Mouse (Mus musculus) T-helper 1 cell (primary cell): ENCODE measurements at regions not wholly inside any gene's neighbourhood (a gene's known extent, or its start where the extent isn't known, plus 50 kb on each side); places are given as distances from the start of the nearest gene placed in this dataset.

Experiments used
- in situ Hi-C: fragments of 300-600 bp; cut with MboI, MseI; formaldehyde crosslinking; loops from one replicate; pipeline ENCODE4 v1.15.1; 2025; ENCODE audit warnings: high pct_unique_total_duplicates

GRCm38 (mm10) chr12:109881108-109881507 lies 281.0 kb upstream of the Rtl1 start:
- in situ Hi-C loops, result no loop called here

GRCm38 (mm10) chr12:109891206-109891605 lies 291.1 kb upstream of the Rtl1 start:
- in situ Hi-C loops, result no loop called here

- in situ Hi-C loops, result no loop called here
These were observed 292.7 kb upstream of the Rtl1 start for GRCm38 (mm10) chr12:109892834-109893233.

DNA sequence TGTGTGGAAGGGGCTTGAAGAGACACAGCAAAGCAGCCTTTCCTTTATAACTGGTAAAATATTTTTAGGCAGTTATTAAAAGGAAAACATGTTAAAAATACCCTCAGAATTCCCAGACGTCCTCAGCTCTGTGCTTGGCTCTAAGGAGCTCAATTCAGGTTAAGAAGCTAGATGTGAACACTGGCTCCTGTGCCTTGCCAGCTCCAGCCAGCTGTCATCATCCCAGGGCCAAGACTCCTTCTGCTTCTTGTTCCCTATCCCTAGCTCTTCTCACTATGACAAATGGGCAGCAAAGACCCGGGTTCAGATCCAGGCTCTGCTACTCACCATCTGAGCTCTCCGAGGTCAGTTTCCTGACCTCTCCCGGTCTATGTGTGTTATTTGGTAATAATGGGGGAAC lies 293.5 kb upstream of the Rtl1 start:
- in situ Hi-C loops, result no loop called here

- in situ Hi-C loops, result no loop called here
These were observed 295.3 kb upstream of the Rtl1 start for GRCm38 (mm10) chr12:109895389-109895788.

GRCm38 (mm10) chr12:109896397-109896796 lies 296.3 kb upstream of the Rtl1 start:
- in situ Hi-C loops, result no loop called here

DNA sequence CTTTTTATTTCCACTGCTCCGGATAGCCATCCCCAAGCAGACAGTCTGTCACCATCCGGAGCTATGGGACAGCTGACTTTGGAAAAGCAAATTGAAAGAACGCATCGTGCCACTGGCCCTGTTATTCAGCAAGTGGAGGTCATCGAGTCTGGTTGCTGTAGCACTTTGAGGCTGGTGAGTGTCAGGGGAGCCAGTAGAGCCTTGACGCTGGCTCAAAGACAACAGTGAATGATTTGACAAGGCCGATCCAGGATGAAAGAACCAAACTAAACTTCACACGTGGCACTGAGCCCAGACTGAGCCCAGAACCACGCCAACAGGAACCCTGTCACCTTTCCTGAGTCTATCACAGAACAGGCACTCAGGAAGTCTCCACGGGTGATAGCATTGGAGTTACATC lies 296.8 kb upstream of the Rtl1 start:
- in situ Hi-C loops, result no loop called here

GRCm38 (mm10) chr12:109897861-109898385 lies 297.8 kb upstream of the Rtl1 start:
- in situ Hi-C loops, result no loop called here

- in situ Hi-C loops, result no loop called here
These were observed 299.3 kb upstream of the Rtl1 start for GRCm38 (mm10) chr12:109899420-109899819.

GRCm38 (mm10) chr12:109910966-109911495 lies 310.9 kb upstream of the Rtl1 start:
- in situ Hi-C loops, result no loop called here

DNA sequence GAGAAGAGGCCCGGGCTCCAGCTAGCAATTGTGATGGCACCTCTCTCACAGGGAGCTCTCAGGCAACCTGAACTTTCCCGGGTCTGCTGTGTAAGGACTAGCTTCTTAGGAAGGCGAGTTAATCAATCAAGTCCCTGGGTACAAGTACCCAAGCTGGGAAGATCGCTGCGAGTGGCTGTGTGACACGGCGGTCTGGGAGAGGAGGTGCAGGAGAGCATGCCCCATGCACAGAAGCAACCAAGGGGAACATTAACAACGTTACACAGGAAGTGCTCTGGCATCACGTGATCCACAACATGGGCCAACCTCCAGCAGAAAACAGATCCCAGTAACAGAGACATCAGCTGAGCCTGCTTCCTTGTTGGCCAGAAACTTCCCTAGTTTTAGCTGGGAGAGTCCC lies 311.4 kb upstream of the Rtl1 start:
- in situ Hi-C loops, result no loop called here

DNA sequence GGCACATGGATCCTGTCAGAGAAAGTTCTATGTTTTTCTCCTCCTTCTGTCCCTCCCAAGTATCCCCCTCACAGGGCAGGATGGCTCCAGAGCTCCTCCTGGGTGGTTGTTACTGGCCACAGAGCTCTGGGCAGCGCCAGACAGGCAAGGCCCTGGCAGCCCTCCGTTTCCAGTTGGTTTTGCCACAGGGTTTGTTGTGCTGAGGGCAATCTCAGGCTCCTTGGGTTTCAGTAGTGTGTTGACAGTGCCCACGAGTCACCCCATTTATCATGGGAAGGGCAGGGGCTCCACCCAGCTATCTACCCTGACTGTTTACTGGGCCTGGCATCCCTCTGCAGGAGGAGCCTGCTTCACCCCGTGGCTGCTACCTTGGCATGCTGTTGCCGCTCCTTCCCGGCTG lies 317.6 kb upstream of the Rtl1 start:
- in situ Hi-C loops, result no loop called here

- in situ Hi-C loops, result no loop called here
These were observed 318.8 kb upstream of the Rtl1 start for GRCm38 (mm10) chr12:109918901-109919300.

DNA sequence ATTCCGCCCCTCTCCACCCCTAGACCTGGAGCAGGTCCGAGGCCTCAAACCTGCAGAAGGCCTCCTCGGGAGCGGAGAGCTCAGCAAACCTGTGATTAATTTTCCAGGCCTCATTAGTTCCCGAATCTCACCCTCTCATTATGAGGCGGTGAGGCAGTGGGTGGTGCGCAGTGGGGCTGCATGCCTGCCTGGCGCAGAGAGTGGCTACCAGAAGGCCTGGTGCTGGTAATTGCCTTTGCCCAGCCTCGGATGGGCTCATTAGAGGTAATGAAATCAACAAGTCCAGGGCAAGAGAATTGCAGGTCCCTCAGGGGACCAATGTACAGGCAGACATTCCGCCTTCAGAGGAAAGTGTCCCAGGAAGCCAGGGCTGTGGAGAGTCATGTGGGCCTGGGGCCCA lies 322.0 kb upstream of the Rtl1 start:
- in situ Hi-C loops, result no loop called here

DNA sequence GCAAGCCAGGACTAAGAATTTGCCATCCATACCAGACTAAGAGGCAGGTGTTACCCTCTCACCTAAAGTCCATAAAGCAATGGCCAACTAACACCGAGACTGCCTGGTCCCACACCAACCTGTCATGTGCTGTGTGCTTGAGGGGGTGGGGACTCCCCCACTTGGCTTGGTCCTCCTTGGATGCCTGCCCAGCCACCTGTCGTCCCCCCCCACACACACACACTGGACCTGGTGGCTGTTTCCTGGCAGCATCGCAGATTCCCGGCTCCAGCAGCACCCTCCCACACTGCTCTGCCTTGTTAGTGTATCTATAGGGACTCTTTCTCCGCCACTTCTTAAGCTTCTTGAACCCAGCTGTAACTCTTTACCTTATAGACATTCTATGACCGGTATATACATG lies 325.7 kb upstream of the Rtl1 start:
- in situ Hi-C loops, result no loop called here

GRCm38 (mm10) chr12:109926643-109927042 lies 326.5 kb upstream of the Rtl1 start:
- in situ Hi-C loops, result no loop called here

DNA sequence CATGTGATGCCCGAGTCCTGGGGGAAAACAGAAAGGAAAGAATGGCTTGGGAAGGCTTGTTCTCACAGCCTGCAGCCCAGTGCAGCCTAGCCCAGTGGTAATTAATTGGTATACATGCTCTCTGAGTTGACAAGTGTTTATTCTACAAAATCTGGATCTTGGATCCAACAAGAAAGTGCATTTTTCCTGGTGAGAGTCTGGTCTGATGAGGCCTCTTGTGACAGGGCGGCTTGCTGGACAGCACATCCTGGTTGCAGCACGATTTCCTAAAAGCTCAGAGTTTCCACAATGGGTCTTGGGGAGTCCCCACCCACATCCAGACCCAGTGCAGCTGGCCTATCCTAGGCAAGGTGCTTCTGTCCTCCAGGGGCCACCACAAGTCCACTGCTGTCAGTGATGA lies 332.7 kb upstream of the Dio3 start:
- in situ Hi-C loops, result no loop called here

GRCm38 (mm10) chr12:109946936-109947335 lies 331.9 kb upstream of the Dio3 start:
- in situ Hi-C loops, result no loop called here

GRCm38 (mm10) chr12:109947886-109948433 lies 330.9 kb upstream of the Dio3 start:
- in situ Hi-C loops, result no loop called here

DNA sequence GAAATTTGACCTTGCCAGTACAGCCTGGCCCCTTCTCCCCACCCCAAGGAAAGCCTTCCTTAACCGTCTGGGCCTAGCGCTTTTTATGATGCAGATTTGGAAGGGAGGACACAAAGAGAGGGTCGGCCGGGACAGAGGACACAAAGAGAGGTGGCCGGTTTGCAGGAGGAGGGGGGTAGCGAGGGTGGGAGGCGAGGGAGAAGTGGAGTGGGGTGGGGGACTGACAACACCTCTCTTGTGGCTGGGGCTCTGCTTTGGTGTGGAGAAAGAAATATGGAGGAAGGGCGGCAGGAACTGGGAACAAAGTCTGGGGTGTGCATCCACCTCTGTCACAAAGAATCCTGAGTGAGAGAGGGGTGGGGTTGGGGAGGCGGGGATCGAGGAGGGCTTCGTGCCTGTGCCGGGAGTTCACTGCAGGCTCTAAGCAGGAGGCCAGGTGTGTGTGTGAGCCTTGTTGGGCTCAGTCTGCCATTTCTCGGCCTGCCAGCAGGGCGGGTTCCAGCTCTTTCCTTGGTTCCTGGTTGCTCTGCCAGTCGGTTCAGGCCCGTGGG lies 330.4 kb upstream of the Dio3 start:
- in situ Hi-C loops, result no loop called here

DNA sequence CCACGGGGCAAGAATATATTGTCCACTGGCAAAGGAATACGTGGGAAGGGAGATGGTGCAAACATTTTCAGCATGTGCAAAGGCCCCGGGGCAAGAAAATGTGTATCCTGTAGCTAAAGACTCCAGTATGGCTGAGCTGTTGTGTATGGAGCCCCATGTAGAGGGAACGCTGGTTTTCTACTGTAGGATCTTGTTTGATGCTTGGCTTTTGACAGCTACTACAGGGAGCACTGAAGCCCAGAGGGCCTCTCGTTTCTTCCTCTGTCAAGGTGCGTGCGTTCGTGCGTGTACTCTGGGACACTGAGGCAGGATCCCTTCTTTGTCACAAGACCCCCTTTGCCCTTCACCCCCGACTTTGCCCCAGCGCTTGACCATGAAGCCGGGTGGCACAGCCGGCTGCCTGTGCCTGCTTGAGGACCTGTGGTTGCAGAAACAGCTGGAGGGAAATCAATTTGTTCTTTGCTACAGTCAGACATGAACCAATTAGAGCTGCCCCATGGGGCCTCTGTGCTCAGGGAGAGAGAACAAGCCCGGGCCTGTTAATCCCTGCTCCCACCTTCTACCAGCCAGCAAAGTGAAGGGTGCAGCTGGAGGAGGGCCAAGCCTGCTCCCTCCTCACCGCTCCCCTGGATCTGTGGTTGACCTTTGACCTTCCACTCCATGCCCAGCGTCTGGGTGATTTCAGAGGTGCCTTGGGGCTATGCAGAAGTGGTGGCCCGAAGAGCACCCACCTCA lies 329.5 kb upstream of the Dio3 start:
- in situ Hi-C loops, result no loop called here

DNA sequence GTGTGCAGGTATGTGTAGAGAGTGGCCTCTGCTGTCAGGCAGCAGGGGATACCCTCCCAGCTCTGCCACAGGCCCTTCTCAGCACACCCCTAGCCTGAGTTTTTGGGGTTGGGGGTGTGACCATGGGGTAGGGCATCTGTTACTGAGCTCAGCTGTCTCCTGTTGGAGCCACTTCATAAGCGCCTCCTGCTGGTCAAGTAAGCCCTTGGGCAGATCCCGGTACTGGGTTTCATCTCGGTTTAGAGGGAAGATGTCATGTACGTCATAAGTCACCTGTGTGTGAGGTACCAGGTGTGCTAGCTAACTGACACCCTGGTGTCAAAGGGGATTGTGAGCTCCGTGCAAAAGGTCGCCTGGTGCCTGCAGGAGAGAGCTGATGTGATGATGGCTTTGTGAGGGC lies 328.2 kb upstream of the Dio3 start:
- in situ Hi-C loops, result loop anchor here (10.0 kb wide), 1 partner anchor 516 kb away; no protein-coding TSS in a partner anchor

DNA sequence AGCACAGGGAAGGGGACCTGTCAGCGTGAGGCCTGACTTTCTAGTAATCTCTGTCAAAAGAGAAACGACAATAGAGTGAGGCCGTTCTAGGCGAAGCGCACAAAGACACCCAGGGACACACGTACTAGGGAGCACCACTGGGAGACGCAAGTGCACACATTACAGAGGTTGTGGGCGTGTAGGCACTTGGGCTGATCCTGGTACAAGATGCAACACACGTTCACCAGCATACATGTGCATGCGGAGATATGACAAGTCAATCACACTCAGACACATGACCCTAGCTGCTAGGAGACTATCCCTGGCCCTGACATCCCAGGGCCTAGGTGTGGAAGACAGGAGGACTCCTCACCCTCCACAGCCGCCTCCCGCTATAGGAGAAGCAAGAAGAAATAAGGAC lies 327.4 kb upstream of the Dio3 start:
- in situ Hi-C loops, result loop anchor here (10.0 kb wide), 1 partner anchor 517 kb away; no protein-coding TSS in a partner anchor
